Mouse (Mus musculus) C2C12 (cell line): ENCODE results near the gene Vwf. TPM values are rescaled to one million over a fixed set of nuclear protein-coding genes. Genes with fewer than 3 reads are reported as not detected.

Source experiments
- H3K27me3 ChIP-seq: one replicate; pipeline ENCODE4 v1.6.1; 2011; ENCODE audit not compliant: control insufficient read depth, insufficient read depth, insufficient read length
- H3K36me3 ChIP-seq: one replicate; pipeline ENCODE4 v1.6.1; 2011; ENCODE audit not compliant: control insufficient read depth, insufficient read depth
- H3K4me3 ChIP-seq: one replicate; pipeline ENCODE4 v1.5.1; 2011; ENCODE audit warnings: mild to moderate bottlenecking, control low read depth; ENCODE audit not compliant: poor library complexity, insufficient read depth, severe bottlenecking
- H3K79me2 ChIP-seq: one replicate; pipeline ENCODE4 v1.6.1; 2011; ENCODE audit not compliant: control insufficient read depth, insufficient read depth
- H3K79me3 ChIP-seq: one replicate; pipeline ENCODE4 v1.6.1; 2011; ENCODE audit warnings: low read depth, control low read depth
- H3ac ChIP-seq: one replicate; pipeline ENCODE3; 2011; ENCODE audit warnings: low read depth; ENCODE audit not compliant: control insufficient read depth, insufficient read length
- CEBPB ChIP-seq: IDR thresholded peaks from one replicate; pipeline ENCODE4 v1.6.1; 2011; ENCODE audit warnings: low read depth, mild to moderate bottlenecking, control low read depth, moderate library complexity
- CTCF ChIP-seq: IDR thresholded peaks from one replicate; pipeline ENCODE4 v1.5.1; 2011; ENCODE audit not compliant: control insufficient read depth, insufficient read depth, insufficient read length
- FOSL1 ChIP-seq: IDR thresholded peaks from one replicate; pipeline ENCODE4 v1.8.0; 2011; ENCODE audit warnings: mild to moderate bottlenecking, low read length; ENCODE audit not compliant: poor library complexity, insufficient read depth, severe bottlenecking
- MAX ChIP-seq: IDR thresholded peaks from one replicate; pipeline ENCODE4 v1.6.1; 2011; ENCODE audit warnings: mild to moderate bottlenecking, control low read depth
- MYOD1 ChIP-seq: IDR thresholded peaks from one replicate; pipeline ENCODE4 v1.6.1; 2011; ENCODE audit warnings: low read depth; ENCODE audit not compliant: control insufficient read depth, insufficient read length
- MYOG ChIP-seq: IDR thresholded peaks from one replicate; pipeline ENCODE4 v1.6.1; 2011; ENCODE audit not compliant: control insufficient read depth, insufficient read length; ENCODE audit errors: extremely low read depth
- USF1 ChIP-seq: IDR thresholded peaks from one replicate; pipeline ENCODE4 v1.6.1; 2011; ENCODE audit warnings: low read depth, mild to moderate bottlenecking, control low read depth, moderate library complexity
- polyA plus RNA-seq: library from polyadenylated mRNA; unstranded; fragments of >200 nt; fragmentation: generic; extraction: Trizol; gene quantifications from one replicate; pipeline ENCODE4 v1.2.1, GENCODE M21; 2012; ENCODE audit warnings: missing spikeins

The Vwf gene
- polyA plus RNA-seq, 1 experiment = 0.04 TPM

DNA sequence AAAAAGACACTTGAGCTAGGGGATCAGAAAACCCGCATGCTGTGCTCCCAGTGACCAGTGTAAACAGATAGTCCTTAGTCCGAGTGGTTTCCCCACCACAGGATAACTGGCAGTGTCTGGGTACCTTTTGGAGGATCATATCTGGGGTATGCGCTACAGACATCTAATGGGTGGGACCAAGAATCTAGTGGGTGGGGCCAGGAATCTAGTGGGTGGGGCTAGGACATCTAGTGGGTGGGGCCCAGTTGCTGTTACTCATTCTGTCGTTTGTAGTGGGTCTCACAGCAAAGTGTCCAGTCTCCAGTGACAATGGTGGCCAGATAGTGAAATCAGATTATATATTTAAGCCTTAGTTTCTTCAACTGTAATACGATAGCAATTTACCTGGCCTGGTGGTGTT, 14.5 kb downstream of the Vwf start:
- Histone ChIP-seq H3K36me3 (no peaks in the 10 kb centered on the region), H3ac (no peak overlapping the region), H3K79me2 (no peaks in the 10 kb centered on the region), H3K4me3 (no peak overlapping the region), H3K27me3 (no peaks in the 10 kb centered on the region), H3K79me3 (no peaks in the 10 kb centered on the region)
- TF ChIP-seq MYOD1 = no peak
- no peak for TF ChIP-seq CTCF
- no peak for TF ChIP-seq MAX
- TF ChIP-seq FOSL1 = no peak
- TF ChIP-seq CEBPB = no peak
- TF ChIP-seq USF1 = no peak
- no peak for TF ChIP-seq MYOG

DNA sequence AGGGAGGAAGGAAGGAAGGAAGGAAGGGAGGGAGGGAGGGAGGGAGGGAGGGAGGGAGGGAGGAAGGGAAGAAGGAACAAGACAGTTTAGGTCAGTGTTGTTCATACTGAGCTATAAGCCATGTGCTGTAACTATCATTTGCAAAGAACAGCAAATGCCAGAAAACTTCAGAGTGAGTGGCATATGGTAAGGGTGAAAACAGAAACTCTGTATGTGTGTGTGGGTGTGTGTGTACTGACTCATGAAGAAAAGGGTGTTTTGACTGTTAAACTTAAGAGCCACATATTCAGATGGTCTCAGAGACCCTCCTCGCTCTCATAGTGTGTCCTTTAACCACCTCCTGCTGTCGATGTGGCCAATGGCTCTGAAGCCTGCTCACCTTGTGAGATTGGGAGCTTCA, 14.9 kb downstream of the Vwf start:
- no peaks in the 10 kb centered on the region for H3K36me3 ChIP-seq
- H3K4me3 ChIP-seq = no peak overlapping the region
- no peaks in the 10 kb centered on the region for H3K27me3 ChIP-seq
- no peaks in the 10 kb centered on the region for H3K79me3 ChIP-seq
- H3K79me2 ChIP-seq = no peaks in the 10 kb centered on the region
- TF ChIP-seq FOSL1 (no peak), CTCF (no peak), CEBPB (no peak), USF1 (no peak), MAX (no peak), MYOG (no peak), MYOD1 (no peak)
- no peak overlapping the region for H3ac ChIP-seq

GRCm38 (mm10) chr6:125564812-125565281, 18.3 kb downstream of the Vwf start:
- Histone ChIP-seq H3K36me3 (no peaks in the 10 kb centered on the region), H3K4me3 (no peak overlapping the region), H3K27me3 (no peaks in the 10 kb centered on the region), H3ac (no peak overlapping the region), H3K79me3 (no peaks in the 10 kb centered on the region), H3K79me2 (no peaks in the 10 kb centered on the region)
- no peak for TF ChIP-seq FOSL1
- no peak for TF ChIP-seq MYOG
- no peak for TF ChIP-seq MYOD1
- no peak for TF ChIP-seq CEBPB

- Histone ChIP-seq H3K79me3 (no peaks in the 10 kb centered on the region), H3ac (no peak overlapping the region), H3K27me3 (no peaks in the 10 kb centered on the region), H3K79me2 (no peaks in the 10 kb centered on the region), H3K36me3 (no peaks in the 10 kb centered on the region), H3K4me3 (no peak overlapping the region)
- TF ChIP-seq MAX (no peak), USF1 (no peak), CEBPB (no peak), MYOD1 (no peak), FOSL1 (no peak), MYOG (no peak), CTCF (no peak)
These were observed 18.8 kb downstream of the Vwf start for GRCm38 (mm10) chr6:125565326-125565725.

DNA sequence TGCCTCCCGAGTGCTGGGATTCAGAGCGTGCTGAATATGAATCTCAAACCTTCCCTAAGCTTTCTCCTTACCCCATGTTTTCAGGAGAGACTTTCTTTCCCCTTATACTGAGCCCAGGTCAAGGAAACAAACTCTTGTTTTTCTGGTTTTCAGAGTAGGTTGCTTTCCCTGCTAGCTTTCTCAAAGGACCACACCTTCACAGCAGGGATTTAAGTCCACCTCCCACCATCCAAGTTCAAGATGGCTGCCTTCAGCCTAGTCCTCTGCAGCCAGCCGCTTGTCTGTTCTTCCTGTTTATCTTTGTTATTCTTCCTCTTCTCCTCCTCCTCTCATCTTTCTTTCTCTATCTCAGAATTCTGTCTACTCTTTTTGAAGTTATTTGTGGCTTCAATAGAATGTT, 20.1 kb downstream of the Vwf start:
- TF ChIP-seq FOSL1 = no peak
- no peak for TF ChIP-seq CTCF
- TF ChIP-seq USF1 = no peak
- no peak for TF ChIP-seq MYOD1
- no peak for TF ChIP-seq MAX
- no peak for TF ChIP-seq CEBPB
- no peak for TF ChIP-seq MYOG
- Histone ChIP-seq H3ac (no peak overlapping the region), H3K79me3 (no peaks in the 10 kb centered on the region), H3K79me2 (no peaks in the 10 kb centered on the region), H3K27me3 (no peaks in the 10 kb centered on the region), H3K4me3 (no peak overlapping the region), H3K36me3 (no peaks in the 10 kb centered on the region)

- Histone ChIP-seq H3K36me3 (no peaks in the 10 kb centered on the region), H3K79me2 (no peaks in the 10 kb centered on the region), H3K4me3 (no peak overlapping the region), H3ac (no peak overlapping the region), H3K27me3 (no peaks in the 10 kb centered on the region), H3K79me3 (no peaks in the 10 kb centered on the region)
- TF ChIP-seq USF1 (no peak), CTCF (no peak), FOSL1 (no peak), CEBPB (no peak), MAX (no peak), MYOD1 (no peak), MYOG (no peak)
These were observed 21.8 kb downstream of the Vwf start for GRCm38 (mm10) chr6:125568381-125568780.
